Mouse (Mus musculus): ENCODE results near the gene Bmx. TPM values are rescaled to one million over a fixed set of nuclear protein-coding genes. Genes with fewer than 3 reads are reported as not detected.

The Bmx gene
- polyA plus RNA-seq (2012; ENCODE audit: low replicate concordance) = not detected in 2 replicates

GRCm38 (mm10) chrX:164258057-164258456, at the start of gene Bmx:
Gene Bmx (minus strand): TSS chrX:164258193.

GRCm38 (mm10) chrX:164269285-164269761, 11.3 kb upstream of the Bmx start, which contains the start of gene Pir:
Gene Pir (plus strand): TSS chrX:164269371.

Other genes with a start within 250 kb of the Bmx start
- gene Car5b, start 230.2 kb downstream of the Bmx start, polyA plus RNA-seq (2012; ENCODE audit: low replicate concordance) = 0.07 TPM in 1 of 2 replicates, not detected in the other
- 18.5 and 20.9 TPM in 2 replicates for gene Siah1b, start 181.7 kb downstream of the Bmx start, polyA plus RNA-seq (2012; ENCODE audit: low replicate concordance)
- gene Cltrn, start 169.4 kb downstream of the Bmx start, polyA plus RNA-seq (2012; ENCODE audit: low replicate concordance) = not detected in 2 replicates
- gene Ace2, start 118.9 kb downstream of the Bmx start, polyA plus RNA-seq (2012; ENCODE audit: low replicate concordance) = not detected in 2 replicates
- 4.5 TPM in 1 of 2 replicates, not detected in the other for gene Pir, start 11.2 kb upstream of the Bmx start, polyA plus RNA-seq (2012; ENCODE audit: low replicate concordance)
- not detected in 2 replicates for gene Vegfd, start 115.2 kb upstream of the Bmx start, polyA plus RNA-seq (2012; ENCODE audit: low replicate concordance)
- 0.90 and 2.1 TPM in 2 replicates for gene Piga, start 161.6 kb upstream of the Bmx start, polyA plus RNA-seq (2012; ENCODE audit: low replicate concordance)
- gene Asb11, start 178.8 kb upstream of the Bmx start, polyA plus RNA-seq (2012; ENCODE audit: low replicate concordance) = not detected in 2 replicates
- not detected in 2 replicates for gene Asb9, start 248.1 kb upstream of the Bmx start, polyA plus RNA-seq (2012; ENCODE audit: low replicate concordance)

All from leukemia stem cell, adult 10-12 weeks (primary cell).